Mouse (Mus musculus) heart, adult 2 months (tissue): ENCODE measurements around the gene Bmp6. TPM values are rescaled to one million over a fixed set of nuclear protein-coding genes. Genes with fewer than 3 reads are reported as not detected.

Experiments used
- DNase-seq, 2 experiments: peaks; one replicate each; pipeline ENCODE4 v3.0.0; 2021
- H3K27ac ChIP-seq: fragments of 200-600 bp; 2 replicates; pipeline ENCODE4 v1.8.1; 2022
- H3K27me3 ChIP-seq: fragments of 200-500 bp; 2 replicates; pipeline ENCODE4 v1.6.1; 2012; ENCODE audit warnings: mild to moderate bottlenecking, low read length, inconsistent platforms, mixed read lengths; ENCODE audit not compliant: control insufficient read depth, insufficient read depth
- H3K36me3 ChIP-seq: fragments of 200-500 bp; 2 replicates; pipeline ENCODE4 v1.6.1; 2012; ENCODE audit warnings: low read length, inconsistent platforms; ENCODE audit not compliant: control insufficient read depth, insufficient read depth
- H3K4me1 ChIP-seq: fragments of 200-500 bp; 2 replicates; pipeline ENCODE4 v1.6.1; 2011; ENCODE audit warnings: low read length; ENCODE audit not compliant: control insufficient read depth, insufficient read depth
- H3K4me3 ChIP-seq: fragments of 200-600 bp; 2 replicates; pipeline ENCODE4 v1.8.1; 2022
- H3K79me2 ChIP-seq: fragments of 200-500 bp; replicated peaks from 2 replicates; pipeline ENCODE4 v1.6.1; 2012; ENCODE audit warnings: mild to moderate bottlenecking, inconsistent platforms, low read length, moderate library complexity, mixed read lengths; ENCODE audit not compliant: control insufficient read depth, insufficient read depth
- H3K9ac ChIP-seq: fragments of 200-500 bp; 2 replicates; pipeline ENCODE4 v1.6.1; 2012; ENCODE audit warnings: low read depth, mild to moderate bottlenecking, control low read depth, inconsistent platforms, low read length, mixed read lengths
- CTCF ChIP-seq: fragments of 200-600 bp; IDR thresholded peaks from 2 replicates; pipeline ENCODE4 v1.8.1; 2022; ENCODE audit warnings: antibody characterized with exemption, mild to moderate bottlenecking, moderate library complexity
- EP300 ChIP-seq: fragments of 200-500 bp; IDR thresholded peaks from 2 replicates; pipeline ENCODE4 v1.6.1; 2011; ENCODE audit warnings: low read depth, low read length, control low read depth; ENCODE audit not compliant: insufficient read depth
- POLR2A ChIP-seq: fragments of 200-500 bp; IDR thresholded peaks from 2 replicates; pipeline ENCODE4 v1.6.1; 2011; ENCODE audit warnings: mild to moderate bottlenecking, low read depth, low read length, control low read depth; ENCODE audit not compliant: insufficient read depth
- WGBS: fragments of 180-500 bp; shearing (Covaris S2); methylation state at CpG from one replicate; pipeline ENCODE4 v1.1.7; 2018; 5-methylcytosine and 5-hydroxymethylcytosine counted together
- intact Hi-C: fragments of 180-260 bp; cut with DNase I; formaldehyde crosslinking; loops from one replicate; pipeline ENCODE4 v1.15.1; 2025
- polyA plus RNA-seq: library from polyadenylated mRNA; depleted of rRNA; stranded (reverse); fragments of >200 nt; gene quantifications from 2 replicates; pipeline ENCODE4 v1.2.3, GENCODE M21; 2012
- total RNA-seq, 2 experiments: library from RNA; stranded (reverse); gene quantifications; 2 replicates each; pipeline ENCODE4 v1.2.3; 2021

The Bmp6 gene
- total and polyA plus RNA-seq, 3 experiments: 19.3 to 28.8 (median 23.0) TPM

- Histone ChIP-seq H3K79me2 (no peaks in the 10 kb centered on the region), H3K4me1 (no peaks in the 10 kb centered on the region; the same call in 1 of the 2 replicates), H3K4me3 (no peak overlapping the region), H3K27me3 (no peaks in the 10 kb centered on the region), H3K9ac (no peak overlapping the region), H3K27ac (no peak overlapping the region), H3K36me3 (no peaks in the 10 kb centered on the region)
- intact Hi-C loops: loop anchor here (10.0 kb wide), 1 partner anchor 287 kb away; no protein-coding TSS in a partner anchor
- WGBS: 87% methylated on average over 12 of the region's 12 CpGs
- DNase-seq: no peak
- TF ChIP-seq EP300: no peak
- TF ChIP-seq CTCF: no peak
- no peak for TF ChIP-seq POLR2A
These were observed 156.4 kb downstream of the Bmp6 start for GRCm38 (mm10) chr13:38501314-38501713.

- peak in 1 of 2 experiments; percentile 53 for DNase-seq
- Histone ChIP-seq H3K9ac (no peak overlapping the region), H3K79me2 (no peaks in the 10 kb centered on the region), H3K27me3 (no peaks in the 10 kb centered on the region), H3K36me3 (no peaks in the 10 kb centered on the region), H3K27ac (no peak overlapping the region), H3K4me3 (no peak overlapping the region), H3K4me1 (no peaks in the 10 kb centered on the region; the same call in 1 of the 2 replicates)
- intact Hi-C loops: loop anchor here (10.0 kb wide), 1 partner anchor 288 kb away; no protein-coding TSS in a partner anchor
- TF ChIP-seq POLR2A (no peak), EP300 (no peak), CTCF (no peak)
- WGBS: 75% methylated on average over 14 of the region's 14 CpGs
These were observed 158.4 kb downstream of the Bmp6 start for GRCm38 (mm10) chr13:38503137-38503849.

- H3K36me3 ChIP-seq: no peaks in the 10 kb centered on the region
- intact Hi-C loops: loop anchor here (10.0 kb wide), 1 partner anchor 292 kb away; no protein-coding TSS in a partner anchor
- no peaks in the 10 kb centered on the region; the same call in 1 of the 2 replicates for H3K4me1 ChIP-seq
These were observed 161.4 kb downstream of the Bmp6 start for GRCm38 (mm10) chr13:38506320-38506719.

GRCm38 (mm10) chr13:38506936-38507335, 162.0 kb downstream of the Bmp6 start:
- Histone ChIP-seq H3K27me3 (no peaks in the 10 kb centered on the region), H3K79me2 (no peaks in the 10 kb centered on the region), H3K4me1 (no peaks in the 10 kb centered on the region; the same call in 1 of the 2 replicates), H3K36me3 (no peaks in the 10 kb centered on the region), H3K9ac (no peak overlapping the region), H3K27ac (no peak overlapping the region), H3K4me3 (no peak overlapping the region)
- WGBS: 82% methylated on average over 10 of the region's 10 CpGs
- intact Hi-C loops: loop anchor here (1.0 to 10.0 kb wide), 2 partner anchors 165 to 292 kb away; no protein-coding TSS in a partner anchor
- no peak for DNase-seq
- TF ChIP-seq POLR2A: no peak
- TF ChIP-seq EP300: no peak
- TF ChIP-seq CTCF: no peak

More at GRCm38 (mm10) chr13:38506320-38506719, 161.4 kb downstream of the Bmp6 start:
- H3K79me2 ChIP-seq: no peaks in the 10 kb centered on the region
- DNase-seq: peak; percentile 45 to 63
- H3K27me3 ChIP-seq: no peaks in the 10 kb centered on the region
- WGBS: 76% methylated on average over 8 of the region's 8 CpGs
- no peak overlapping the region for H3K9ac ChIP-seq
- no peak overlapping the region for H3K4me3 ChIP-seq
- no peak overlapping the region for H3K27ac ChIP-seq
- peak; percentile 64 for TF ChIP-seq CTCF
- TF ChIP-seq EP300: no peak
- no peak for TF ChIP-seq POLR2A

GRCm38 (mm10) chr13:38509681-38510341, 164.9 kb downstream of the Bmp6 start:
- Histone ChIP-seq H3K36me3 (no peaks in the 10 kb centered on the region), H3K27ac (no peak overlapping the region), H3K4me3 (no peak overlapping the region), H3K9ac (no peak overlapping the region), H3K27me3 (no peaks in the 10 kb centered on the region), H3K79me2 (no peaks in the 10 kb centered on the region), H3K4me1 (no peaks in the 10 kb centered on the region)
- 56% methylated on average over 8 of the region's 8 CpGs for WGBS
- intact Hi-C loops: loop anchor here (10.0 kb wide), 1 partner anchor 295 kb away; no protein-coding TSS in a partner anchor
- peak; percentile 36 to 37 for DNase-seq
- no peak for TF ChIP-seq CTCF
- TF ChIP-seq POLR2A: no peak
- no peak for TF ChIP-seq EP300
